14 mouse cellular contexts compared by ENCODE assay signal in the genomic region with DNA sequence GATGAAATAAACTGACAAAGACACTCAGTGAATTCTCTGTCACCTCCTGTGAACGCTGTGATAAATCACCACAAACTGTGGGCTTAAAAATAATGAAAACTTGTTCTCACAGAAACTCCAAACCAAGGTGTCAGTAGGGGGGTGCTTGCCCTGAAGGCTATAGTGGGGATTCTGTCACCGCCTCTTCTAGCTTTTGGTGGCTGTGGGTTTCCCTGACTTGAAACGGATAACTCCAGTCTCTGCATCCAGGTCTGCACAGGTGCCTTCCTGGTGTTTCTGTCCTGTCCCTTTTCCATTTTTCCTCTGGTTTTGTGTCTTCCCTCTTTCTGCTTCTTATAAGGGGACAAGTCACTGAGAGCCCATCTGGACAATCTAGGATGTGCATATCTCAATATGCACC.
"Had no signal": no experiment of that assay in that cellular context is flagged by ENCODE, and none has a peak within 500 bp of the region (broad histone marks: within the 10 kb centered on the region; RNA-seq: fewer than 3 reads in every experiment).

No protein-coding gene starts in this region.

- H3K4me1 ChIP-seq: intestine, embryonic 15.5 days; midbrain, embryonic 12.5 days; midbrain, embryonic 15.5 days; neural tube, embryonic 13.5 days had no signal

- DNase-seq: kidney, adult 18-20 months; kidney, adult 9 months; kidney, postnatal 14 days; kidney, postnatal 4 days; layer of hippocampus, adult 9-11 months; lung, embryonic 14.5 days; thymus, adult 18-20 months had no signal

- H3K9me3 ChIP-seq: intestine, embryonic 15.5 days; midbrain, embryonic 12.5 days; midbrain, embryonic 15.5 days had no signal

- H3K4me3 ChIP-seq: intestine, embryonic 15.5 days; limb, embryonic 13.5 days; midbrain, embryonic 12.5 days; midbrain, embryonic 15.5 days; neural tube, embryonic 13.5 days had no signal

- H3K36me3 ChIP-seq: intestine, embryonic 15.5 days; limb, embryonic 13.5 days; midbrain, embryonic 12.5 days; midbrain, embryonic 15.5 days; neural tube, embryonic 13.5 days had no signal

- ATAC-seq: intestine, embryonic 15.5 days; lung, postnatal 0 days; midbrain, embryonic 15.5 days had no signal

- H3K4me2 ChIP-seq: intestine, embryonic 15.5 days; limb, embryonic 13.5 days; lung, embryonic 14.5 days; midbrain, embryonic 12.5 days; midbrain, embryonic 15.5 days; neural tube, embryonic 13.5 days had no signal

- H3K27me3 ChIP-seq: intestine, embryonic 15.5 days; limb, embryonic 13.5 days; midbrain, embryonic 12.5 days; midbrain, embryonic 15.5 days; neural tube, embryonic 13.5 days had no signal

- H3K27ac ChIP-seq: intestine, embryonic 15.5 days; limb, embryonic 13.5 days; macrophage; midbrain, embryonic 12.5 days; midbrain, embryonic 15.5 days; neural tube, embryonic 13.5 days had no signal

- H3K9ac ChIP-seq: intestine, embryonic 15.5 days; limb, embryonic 13.5 days; lung, embryonic 14.5 days; midbrain, embryonic 12.5 days; midbrain, embryonic 15.5 days; neural tube, embryonic 13.5 days had no signal
